In genomic region chr12:98900341-98900880, GRCm38 (mm10) we compare ENCODE assay signal across 8 mouse cellular contexts. TPM values are rescaled to one million over a fixed set of nuclear protein-coding genes. Genes with fewer than 3 reads are reported as not detected.
DNase-seq lines count a peak whose midpoint lies in the region; ATAC-seq lines count a peak whose summit lies in the region.

No protein-coding gene starts in this region.

- H3K36me3 ChIP-seq in hindbrain, embryonic 10.5 days, result no peaks in the 10 kb centered on the region
- H3K36me3 ChIP-seq in liver, embryonic 13.5 days, result no peaks in the 10 kb centered on the region
- H3K36me3 ChIP-seq in neural tube, embryonic 11.5 days (ENCODE audit: control insufficient read depth, insufficient read depth, low read length), result no peaks in the 10 kb centered on the region

- peak overlapping the region; percentile 94 for H3K27ac ChIP-seq in hindbrain, embryonic 10.5 days
- no peak overlapping the region for H3K27ac ChIP-seq in liver, embryonic 13.5 days
- H3K27ac ChIP-seq in neural tube, embryonic 11.5 days (ENCODE audit: low read depth, low read length), result peak overlapping the region; percentile 67; the same call in 1 of the 2 replicates

- peak overlapping the region; percentile 69 for H3K9ac ChIP-seq in liver, embryonic 13.5 days
- peak overlapping the region; percentile 76 for H3K9ac ChIP-seq in neural tube, embryonic 11.5 days (ENCODE audit: low read length)

- peak overlapping the region; percentile 95 for H3K4me2 ChIP-seq in liver, embryonic 13.5 days
- peak overlapping the region; percentile 73 for H3K4me2 ChIP-seq in neural tube, embryonic 11.5 days (ENCODE audit: low read depth)

- H3K9me3 ChIP-seq in hindbrain, embryonic 10.5 days, result no peaks in the 10 kb centered on the region
- H3K9me3 ChIP-seq in liver, embryonic 13.5 days (replicated peaks), result no peaks in the 10 kb centered on the region
- no peaks in the 10 kb centered on the region for H3K9me3 ChIP-seq in neural tube, embryonic 11.5 days (ENCODE audit: control insufficient read depth, low read length)

- ATAC-seq in liver, embryonic 13.5 days (ENCODE audit: low read depth), result no peak
- peak; percentile 40 for ATAC-seq in neural tube, embryonic 11.5 days (ENCODE audit: insufficient read depth, low FRiP score, low TSS enrichment)

- peaks cover 21% of the 10 kb centered on the region for H3K4me1 ChIP-seq in hindbrain, embryonic 10.5 days (replicated peaks)
- peaks cover 9% of the 10 kb centered on the region; the same call in 1 of the 2 replicates for H3K4me1 ChIP-seq in liver, embryonic 13.5 days (replicated peaks)
- H3K4me1 ChIP-seq in neural tube, embryonic 11.5 days (ENCODE audit: control insufficient read depth, insufficient read depth, low read length), result no peaks in the 10 kb centered on the region; the same call in 1 of the 2 replicates

- peaks cover 9% of the 10 kb centered on the region for H3K27me3 ChIP-seq in hindbrain, embryonic 10.5 days (ENCODE audit: insufficient read depth, poor library complexity, severe bottlenecking)
- peaks cover 25% of the 10 kb centered on the region for H3K27me3 ChIP-seq in liver, embryonic 13.5 days
- H3K27me3 ChIP-seq in neural tube, embryonic 11.5 days (ENCODE audit: control insufficient read depth, insufficient read depth, low read length), result no peaks in the 10 kb centered on the region

- 2% methylated on average over 31 of the region's 31 CpGs for WGBS in hindbrain, embryonic 10.5 days
- 2% methylated on average over 31 of the region's 31 CpGs for WGBS in liver, embryonic 13.5 days (ENCODE audit: insufficient replicate concordance)
- 3% methylated on average over 31 of the region's 31 CpGs for WGBS in neural tube, embryonic 11.5 days

- peak overlapping the region; percentile 95 for H3K4me3 ChIP-seq in hindbrain, embryonic 10.5 days
- peak overlapping the region; percentile 72 for H3K4me3 ChIP-seq in liver, embryonic 13.5 days (replicated peaks)
- H3K4me3 ChIP-seq in neural tube, embryonic 11.5 days (ENCODE audit: low read depth, low read length), result peak overlapping the region; percentile 88

- DNase-seq in cerebellum, postnatal 10 days, result peak; percentile 63 to 68
- DNase-seq in cerebellum, adult 9-10 months, result no peak
- peak; percentile 30 for DNase-seq in thymus, postnatal 0 days (ENCODE audit: low spot score)
- DNase-seq in thymus, postnatal 25 days, result no peak
- peak; percentile 56 for DNase-seq in hindbrain, embryonic 10.5 days (ENCODE audit: low spot score)
- no peak for DNase-seq in liver, embryonic 13.5 days
- DNase-seq in neural tube, embryonic 11.5 days (ENCODE audit: low spot score), result peak; percentile 49
- DNase-seq in spleen, postnatal 14 days (ENCODE audit: low spot score in 2 of 2), result no peak

RNA-seq across cellular contexts. Expression of gene Eml5, which starts 0.9 kb away (rescaled TPM):
- polyA plus RNA-seq in thymus, postnatal 0 days (2015; fragmentation: Nextera tagmentation; extraction: Ambion mirVana), result 3.1 and 4.7 TPM in 2 replicates
- 15.9 and 17.0 TPM in 2 replicates for polyA plus RNA-seq in hindbrain, embryonic 10.5 days (2016; fragmentation: Nextera tagmentation; extraction: Ambion mirVana)
- polyA plus RNA-seq in liver, embryonic 13.5 days (2015; fragmentation: Nextera tagmentation; extraction: Ambion mirVana), result 0.36 and 0.49 TPM in 2 replicates
- 8.1 and 11.1 TPM in 2 replicates for polyA plus RNA-seq in neural tube, embryonic 11.5 days (2014; fragmentation: Nextera tagmentation; extraction: Ambion mirVana)

RNA-seq across cellular contexts. Expression of gene Ttc8, which starts 20.0 kb away (rescaled TPM):
- polyA plus RNA-seq in thymus, postnatal 0 days (2015; fragmentation: Nextera tagmentation; extraction: Ambion mirVana), result 10.2 and 10.9 TPM in 2 replicates
- 37.4 and 41.2 TPM in 2 replicates for polyA plus RNA-seq in hindbrain, embryonic 10.5 days (2016; fragmentation: Nextera tagmentation; extraction: Ambion mirVana)
- 3.3 TPM in 2 replicates for polyA plus RNA-seq in liver, embryonic 13.5 days (2015; fragmentation: Nextera tagmentation; extraction: Ambion mirVana)
- polyA plus RNA-seq in neural tube, embryonic 11.5 days (2014; fragmentation: Nextera tagmentation; extraction: Ambion mirVana), result 32.2 and 35.0 TPM in 2 replicates

Comparison
In these comparisons a context has a peak if more than half of its experiments do, and no peak if none do; other contexts are left out.
1. DNase-seq: peak in cerebellum, postnatal 10 days (2 of 2), thymus, postnatal 0 days (single experiment), hindbrain, embryonic 10.5 days (single experiment) and neural tube, embryonic 11.5 days (single experiment); none in cerebellum, adult 9-10 months (single experiment), thymus, postnatal 25 days (single experiment), liver, embryonic 13.5 days (single experiment) and spleen, postnatal 14 days (0 of 2).
2. Peak in every context shown above with its lines, with median percentiles within 50 percentile points of each other: H3K4me3 ChIP-seq.